Mouse (Mus musculus) small intestine, adult 2 months (tissue): Measurements from ENCODE around the gene Ccdc62. TPM values are rescaled to one million over a fixed set of nuclear protein-coding genes. Genes with fewer than 3 reads are reported as not detected.

Experiments used
- H3K27ac ChIP-seq: fragments of 200-500 bp; 2 replicates; pipeline ENCODE4 v1.5.1; 2012; ENCODE audit warnings: low read depth, low read length, control low read depth, inconsistent platforms; ENCODE audit not compliant: insufficient read depth
- H3K27me3 ChIP-seq: fragments of 200-500 bp; 2 replicates; pipeline ENCODE4 v1.6.1; 2012; ENCODE audit warnings: mild to moderate bottlenecking, moderate library complexity, low read length, inconsistent platforms; ENCODE audit not compliant: control insufficient read depth, insufficient read depth
- H3K36me3 ChIP-seq: fragments of 200-500 bp; 2 replicates; pipeline ENCODE4 v1.6.1; 2012; ENCODE audit warnings: mild to moderate bottlenecking, low read length, control low read depth, inconsistent platforms; ENCODE audit not compliant: control insufficient read depth, insufficient read depth
- H3K4me1 ChIP-seq: fragments of 200-500 bp; 2 replicates; pipeline ENCODE4 v1.6.1; 2012; ENCODE audit warnings: low read length, inconsistent platforms, mixed read lengths; ENCODE audit not compliant: control insufficient read depth, insufficient read depth, insufficient read length
- H3K4me3 ChIP-seq: fragments of 200-500 bp; 2 replicates; pipeline ENCODE4 v1.5.1; 2012; ENCODE audit warnings: low read depth, mild to moderate bottlenecking, control low read depth, inconsistent platforms, low read length, moderate library complexity
- CTCF ChIP-seq: fragments of 200-500 bp; IDR thresholded peaks from 2 replicates; pipeline ENCODE4 v1.5.1; 2012; ENCODE audit warnings: low read depth, mild to moderate bottlenecking, control low read depth, inconsistent platforms, low read length, moderate library complexity, mixed read lengths; ENCODE audit not compliant: insufficient replicate concordance, insufficient read length; ENCODE audit errors: extremely low read depth
- POLR2A ChIP-seq: fragments of 200-500 bp; IDR thresholded peaks from 2 replicates; pipeline ENCODE4 v1.6.1; 2012; ENCODE audit warnings: low read depth, mild to moderate bottlenecking, control low read depth, inconsistent platforms, low read length, moderate library complexity
- WGBS: fragments of 180-500 bp; shearing (Covaris S2); methylation state at CpG from one replicate; pipeline ENCODE4 v1.1.7; 2018; 5-methylcytosine and 5-hydroxymethylcytosine counted together
- polyA plus RNA-seq: library from polyadenylated mRNA; depleted of rRNA; stranded (reverse); fragments of >200 nt; gene quantifications from 2 replicates; pipeline ENCODE4 v1.2.3, GENCODE M21; 2012; rRNA removed

Gene Ccdc62
- polyA plus RNA-seq = 0.53 and 1.9 TPM in 2 replicates

GRCm38 (mm10) chr5:123930508-123930989 lies at the start of gene Ccdc62:
Gene Ccdc62 (plus strand): TSS chr5:123930679.
- under 1% methylated on average over 56 of the region's 56 CpGs for WGBS
- Histone ChIP-seq H3K27me3 (no peaks in the 10 kb centered on the region), H3K4me1 (peaks cover 3% of the 10 kb centered on the region; the same call in 1 of the 2 replicates), H3K27ac (peak within 1 kb of the TSS; percentile 91), H3K4me3 (peak within 1 kb of the TSS; percentile 89), H3K36me3 (peaks cover 14% of the 10 kb centered on the region)
- TF ChIP-seq CTCF (no peak), POLR2A (peak; percentile 96)

- no peaks in the 10 kb centered on the region for H3K27me3 ChIP-seq
- no peak for TF ChIP-seq POLR2A
- no peak for TF ChIP-seq CTCF
- no peak overlapping the region for H3K27ac ChIP-seq
- H3K4me3 ChIP-seq = no peak overlapping the region
- H3K4me1 ChIP-seq = peaks cover 8% of the 10 kb centered on the region
- no peaks in the 10 kb centered on the region for H3K36me3 ChIP-seq
- 84% methylated on average over 14 of the region's 14 CpGs for WGBS
These were observed 49.7 kb upstream of the Ccdc62 start for GRCm38 (mm10) chr5:123880778-123881177.

- peaks cover 8% of the 10 kb centered on the region for H3K4me1 ChIP-seq
- 62% methylated on average over 7 of the region's 7 CpGs for WGBS
- H3K27me3 ChIP-seq = no peaks in the 10 kb centered on the region
- no peak overlapping the region for H3K4me3 ChIP-seq
- H3K27ac ChIP-seq = no peak overlapping the region
- H3K36me3 ChIP-seq = no peaks in the 10 kb centered on the region
- TF ChIP-seq POLR2A (no peak), CTCF (no peak)
These were observed 46.6 kb upstream of the Ccdc62 start for GRCm38 (mm10) chr5:123883891-123884290.

GRCm38 (mm10) chr5:123884332-123884731 lies 46.1 kb upstream of the Ccdc62 start:
- peaks cover 8% of the 10 kb centered on the region for H3K4me1 ChIP-seq
- 49% methylated on average over 10 of the region's 10 CpGs for WGBS
- no peaks in the 10 kb centered on the region for H3K27me3 ChIP-seq
- H3K27ac ChIP-seq = no peak overlapping the region
- no peak for TF ChIP-seq CTCF
- TF ChIP-seq POLR2A = no peak
- no peaks in the 10 kb centered on the region for H3K36me3 ChIP-seq
- no peak overlapping the region for H3K4me3 ChIP-seq

GRCm38 (mm10) chr5:123886365-123886764 lies 44.1 kb upstream of the Ccdc62 start:
- no peak for TF ChIP-seq POLR2A
- TF ChIP-seq CTCF = no peak
- Histone ChIP-seq H3K27me3 (no peaks in the 10 kb centered on the region), H3K27ac (no peak overlapping the region), H3K4me3 (no peak overlapping the region), H3K4me1 (no peaks in the 10 kb centered on the region), H3K36me3 (no peaks in the 10 kb centered on the region)
- 71% methylated on average over 3 of the region's 3 CpGs for WGBS

GRCm38 (mm10) chr5:123890312-123890711 lies 40.2 kb upstream of the Ccdc62 start:
- Histone ChIP-seq H3K4me1 (no peaks in the 10 kb centered on the region), H3K27ac (no peak overlapping the region), H3K36me3 (no peaks in the 10 kb centered on the region), H3K27me3 (no peaks in the 10 kb centered on the region), H3K4me3 (no peak overlapping the region)
- TF ChIP-seq CTCF (no peak), POLR2A (no peak)
- WGBS = 70% methylated on average over 2 of the region's 2 CpGs

- 78% methylated on average over 5 of the region's 5 CpGs for whole genome bisulfite sequencing
- H3K4me3 ChIP-seq = no peak overlapping the region
- TF ChIP-seq POLR2A (no peak), CTCF (no peak)
- H3K4me1 ChIP-seq = no peaks in the 10 kb centered on the region
- H3K36me3 ChIP-seq = no peaks in the 10 kb centered on the region
- no peaks in the 10 kb centered on the region for H3K27me3 ChIP-seq
- no peak overlapping the region for H3K27ac ChIP-seq
These were observed 39.5 kb upstream of the Ccdc62 start for GRCm38 (mm10) chr5:123890987-123891386.
